Mouse (Mus musculus): ENCODE measurements at regions not wholly inside any gene's neighbourhood (a gene's known extent, or its start where the extent isn't known, plus 50 kb on each side); places are given as distances from the start of the nearest gene placed in this dataset.

- no peak for DNase-seq
These were observed 53.5 kb upstream of the Ralgapa2 start for GRCm38 (mm10) chr2:146565693-146566092.

- no peak for DNase-seq
These were observed 56.2 kb upstream of the Ralgapa2 start for GRCm38 (mm10) chr2:146568171-146568842.

GRCm38 (mm10) chr2:146571036-146571435 lies 58.9 kb upstream of the Ralgapa2 start:
- DNase-seq, result no peak

GRCm38 (mm10) chr2:146571857-146572256 lies 59.7 kb upstream of the Ralgapa2 start:
- DNase-seq, result no peak

- DNase-seq, result no peak
These were observed 63.6 kb upstream of the Ralgapa2 start for GRCm38 (mm10) chr2:146575610-146576297.

- DNase-seq, result no peak
These were observed 64.3 kb upstream of the Ralgapa2 start for GRCm38 (mm10) chr2:146576298-146576905.

GRCm38 (mm10) chr2:146577096-146577495 lies 65.0 kb upstream of the Ralgapa2 start:
- DNase-seq, result no peak

- DNase-seq, result no peak
These were observed 69.1 kb upstream of the Ralgapa2 start for GRCm38 (mm10) chr2:146581220-146581619.

GRCm38 (mm10) chr2:146583807-146584388 lies 71.8 kb upstream of the Ralgapa2 start:
- DNase-seq, result no peak

- DNase-seq, result no peak
These were observed 74.2 kb upstream of the Ralgapa2 start for GRCm38 (mm10) chr2:146586381-146586780.

- DNase-seq, result no peak
These were observed 74.8 kb upstream of the Ralgapa2 start for GRCm38 (mm10) chr2:146586981-146587380.

GRCm38 (mm10) chr2:146589860-146590259 lies 77.7 kb upstream of the Ralgapa2 start:
- DNase-seq, result no peak

GRCm38 (mm10) chr2:146593291-146593690 lies 81.1 kb upstream of the Ralgapa2 start:
- no peak for DNase-seq

GRCm38 (mm10) chr2:146594212-146594611 lies 82.1 kb upstream of the Ralgapa2 start:
- no peak for DNase-seq

GRCm38 (mm10) chr2:146595673-146596072 lies 83.5 kb upstream of the Ralgapa2 start:
- DNase-seq, result no peak

- DNase-seq, result no peak
These were observed 94.0 kb upstream of the Ralgapa2 start for GRCm38 (mm10) chr2:146606170-146606569.

- DNase-seq, result no peak
These were observed 98.8 kb upstream of the Ralgapa2 start for GRCm38 (mm10) chr2:146610896-146611295.

- DNase-seq, result peak; percentile 84 to 88
These were observed 99.9 kb upstream of the Ralgapa2 start for GRCm38 (mm10) chr2:146611886-146612521.

GRCm38 (mm10) chr2:146612522-146613288 lies 100.6 kb upstream of the Ralgapa2 start:
- DNase-seq, result peak; percentile 75 to 79

- peak; percentile 73 to 76 for DNase-seq
These were observed 109.0 kb upstream of the Ralgapa2 start for GRCm38 (mm10) chr2:146621167-146621566.

- no peak for DNase-seq
These were observed 110.9 kb upstream of the Ralgapa2 start for GRCm38 (mm10) chr2:146623052-146623451.

GRCm38 (mm10) chr2:146624207-146624606 lies 112.1 kb upstream of the Ralgapa2 start:
- DNase-seq, result peak in 1 of 2 experiments; percentile 10
